Mouse (Mus musculus): ENCODE measurements around the gene Hdac8.

The Hdac8 gene

DNA sequence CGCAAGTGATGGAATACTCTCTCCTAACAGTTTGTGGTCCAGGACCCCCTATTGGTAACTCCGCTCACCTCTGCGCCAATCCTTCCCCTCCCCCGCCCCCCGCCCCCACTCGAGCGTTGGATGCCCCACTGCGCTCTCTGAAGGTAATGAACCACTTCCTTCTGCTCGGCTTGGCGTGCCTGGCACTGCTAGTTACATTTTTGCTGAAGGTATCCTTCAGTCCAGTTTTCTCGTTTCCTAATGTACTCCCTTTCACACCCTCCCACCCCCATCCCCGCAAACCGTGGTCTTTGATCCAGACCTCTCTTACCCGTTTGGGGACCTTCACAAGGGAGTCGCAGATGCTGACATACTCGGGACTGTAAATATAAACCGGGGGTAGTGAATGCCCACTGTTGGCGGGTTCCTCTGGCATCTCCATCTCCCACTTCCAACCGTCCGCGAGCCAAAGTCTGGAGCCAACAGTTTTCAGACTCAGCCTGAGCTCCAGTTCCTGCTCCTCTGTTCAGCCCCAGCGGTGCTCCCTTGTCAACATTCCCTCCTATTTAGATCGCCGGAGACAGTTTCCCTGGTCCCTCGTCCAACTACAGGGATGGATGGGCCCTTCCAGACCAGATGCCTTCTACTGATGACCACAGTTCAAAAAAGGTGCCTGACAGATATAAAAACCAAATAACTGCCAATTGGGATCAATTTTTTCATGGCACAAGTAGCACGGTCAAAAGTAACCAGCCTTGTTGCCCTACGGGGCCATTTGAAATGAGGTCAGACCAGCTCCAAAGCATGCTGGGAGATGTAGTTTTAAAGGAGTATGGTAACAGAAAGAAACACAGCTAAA is at the start of gene Hdac8:
TSS of gene Hdac8 (minus strand) at position 716 of the 838 bp plus-strand sequence.
- DNase-seq (ENCODE audit: low spot score), result no peak

DNA sequence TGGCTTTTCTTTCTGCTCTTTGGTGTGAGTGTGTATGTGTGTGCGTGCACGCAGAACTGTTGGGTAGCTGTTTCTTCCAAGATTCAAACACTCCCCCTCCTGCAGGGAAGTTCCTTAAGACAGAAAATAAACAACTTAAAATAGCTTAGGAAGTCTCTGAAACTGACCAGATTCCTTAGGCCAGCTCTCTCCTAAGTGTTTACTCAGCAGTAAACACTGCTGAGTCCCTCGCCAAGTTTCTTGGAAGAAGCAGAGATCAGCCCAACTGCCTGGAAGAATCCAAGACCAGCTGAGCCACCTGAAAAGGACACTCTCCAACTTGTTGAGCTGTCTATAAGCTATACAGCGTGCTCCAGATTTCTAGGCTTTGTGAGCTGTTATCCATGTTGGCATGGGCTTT is 4.0 kb upstream of the Hdac8 start:
- DNase-seq (ENCODE audit: low spot score), result no peak

DNA sequence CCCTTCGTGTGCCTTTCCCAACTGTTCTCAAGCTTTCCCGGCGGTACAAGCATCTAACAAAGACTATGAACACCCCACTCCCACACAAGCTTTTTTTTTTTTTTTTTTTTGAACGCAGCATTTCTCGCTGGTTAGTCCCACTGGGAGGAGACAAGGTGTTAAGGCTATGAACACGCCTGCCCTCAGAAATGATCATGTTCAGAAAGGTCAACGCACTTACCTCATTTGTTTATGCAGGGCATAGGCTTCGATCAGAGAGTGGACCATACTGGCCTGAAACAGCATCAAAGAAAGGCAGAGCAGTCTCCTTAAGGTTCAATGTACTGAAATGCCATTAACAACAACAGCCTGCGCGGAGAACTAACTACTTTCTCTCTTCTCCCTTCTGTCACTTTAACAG is 980 bp downstream of the Hdac8 start:
- no peak for DNase-seq (ENCODE audit: low spot score)

DNA sequence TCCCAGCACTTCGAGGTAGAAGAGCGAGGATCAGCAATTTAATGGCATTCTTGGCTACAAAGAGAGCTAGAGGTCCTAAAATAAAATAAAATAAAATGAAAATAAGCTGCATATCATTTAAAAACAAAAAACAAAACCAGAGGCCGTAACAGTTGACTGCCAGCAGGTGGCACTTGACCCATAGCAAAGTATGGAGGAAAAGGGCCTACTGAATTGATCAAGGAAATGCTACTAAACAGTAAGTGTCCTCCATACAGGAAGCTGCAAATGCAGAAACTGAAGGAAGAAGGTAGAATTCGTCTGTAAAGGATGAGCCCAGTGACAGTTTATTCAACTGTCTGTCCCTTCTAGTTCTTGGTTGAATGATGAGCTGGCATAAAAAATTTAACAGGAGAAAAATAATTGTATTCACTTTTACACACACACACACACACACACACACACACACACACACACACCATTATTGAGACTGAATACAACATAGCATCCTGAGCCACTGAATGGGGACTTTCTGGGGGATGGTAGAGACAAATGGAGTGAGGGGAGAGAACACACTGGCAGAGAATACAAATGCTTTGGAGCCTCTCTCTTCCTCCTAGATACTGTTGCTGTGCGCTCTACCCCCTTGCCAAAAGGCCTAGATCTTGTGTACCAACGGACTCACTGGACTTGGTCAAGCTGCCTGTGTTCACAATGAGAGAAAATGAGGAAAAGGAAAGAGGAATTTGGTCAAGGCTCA is 11.0 kb downstream of the Hdac8 start:
- no peak for DNase-seq (ENCODE audit: low spot score)

DNA sequence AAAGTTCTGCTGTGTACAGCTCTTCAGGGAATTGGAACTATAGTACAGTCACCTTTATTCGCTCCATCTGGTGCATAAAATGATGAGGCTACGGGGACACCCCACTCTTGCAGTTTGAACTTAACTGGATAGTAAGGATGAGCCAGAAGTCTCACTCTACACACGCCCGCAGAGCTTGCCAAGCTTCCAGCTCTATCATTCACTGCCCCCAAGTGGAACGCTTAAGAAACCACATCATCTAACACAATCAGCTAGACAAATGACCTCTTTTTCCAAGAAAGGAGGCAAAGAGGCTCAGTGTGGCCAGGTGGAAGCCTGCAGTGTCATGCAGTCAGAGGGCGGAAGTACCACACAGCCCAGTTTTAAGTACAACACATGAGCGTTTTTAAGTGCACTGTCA is 19.6 kb downstream of the Hdac8 start:
- no peak for DNase-seq (ENCODE audit: low spot score)

DNA sequence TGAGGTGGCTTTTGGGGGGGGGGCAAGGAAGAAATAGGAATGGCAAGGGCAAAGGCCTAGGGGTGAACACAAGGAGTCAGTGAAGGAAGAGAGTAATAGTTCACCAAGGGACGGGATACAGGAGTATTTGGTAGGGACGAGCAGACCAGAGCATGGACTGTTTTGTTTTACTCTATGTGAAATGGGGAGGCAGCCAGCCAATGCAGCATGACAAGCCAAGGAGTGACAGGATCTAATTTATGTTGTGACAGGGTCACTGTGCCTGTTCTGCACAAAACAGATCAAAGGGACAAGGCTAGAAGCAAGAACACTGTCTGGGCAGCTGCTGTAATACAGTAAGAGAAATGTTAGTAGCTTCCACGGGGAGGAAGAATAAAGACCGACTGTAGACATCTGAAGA is 25.5 kb downstream of the Hdac8 start:
- DNase-seq (ENCODE audit: low spot score), result no peak

DNA sequence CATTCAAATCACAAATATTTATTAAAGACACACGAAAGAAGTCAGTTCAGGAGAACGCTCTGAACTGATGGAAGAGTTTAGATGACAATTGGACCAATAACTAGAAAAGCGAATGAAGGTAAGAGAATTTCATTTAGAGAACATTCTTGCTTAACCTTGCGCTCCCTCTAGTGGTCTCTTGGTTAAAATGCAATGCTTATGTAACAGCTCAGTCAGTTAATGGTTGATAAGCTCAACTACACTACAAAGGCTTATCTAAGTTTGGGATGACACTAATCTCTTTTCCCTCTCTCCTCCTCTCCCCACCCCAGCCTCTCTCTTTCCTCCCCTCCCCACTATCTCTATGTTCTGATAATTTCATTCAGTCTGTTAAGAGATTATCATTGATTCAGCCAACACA is 26.2 kb downstream of the Hdac8 start:
- no peak for DNase-seq (ENCODE audit: low spot score)

DNA sequence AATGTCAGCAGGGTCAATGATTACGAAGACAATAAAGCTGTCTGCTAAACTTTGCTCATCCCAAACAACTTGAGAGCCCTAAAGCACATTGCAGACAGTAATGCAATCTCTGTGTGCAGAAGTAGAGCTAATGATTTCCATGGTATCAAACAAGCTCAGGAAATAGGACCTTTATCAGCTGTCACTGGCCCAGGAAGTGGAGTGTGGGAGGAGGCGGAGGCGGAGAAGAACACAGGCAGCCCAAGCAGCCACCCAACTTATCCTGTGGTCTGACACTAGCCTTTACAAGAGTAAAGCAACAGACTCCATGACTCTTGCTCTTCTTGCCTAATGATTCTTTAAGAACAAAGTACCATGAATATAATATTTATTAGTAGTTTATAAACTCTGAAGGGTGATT is 26.7 kb downstream of the Hdac8 start:
- no peak for DNase-seq (ENCODE audit: low spot score)

DNA sequence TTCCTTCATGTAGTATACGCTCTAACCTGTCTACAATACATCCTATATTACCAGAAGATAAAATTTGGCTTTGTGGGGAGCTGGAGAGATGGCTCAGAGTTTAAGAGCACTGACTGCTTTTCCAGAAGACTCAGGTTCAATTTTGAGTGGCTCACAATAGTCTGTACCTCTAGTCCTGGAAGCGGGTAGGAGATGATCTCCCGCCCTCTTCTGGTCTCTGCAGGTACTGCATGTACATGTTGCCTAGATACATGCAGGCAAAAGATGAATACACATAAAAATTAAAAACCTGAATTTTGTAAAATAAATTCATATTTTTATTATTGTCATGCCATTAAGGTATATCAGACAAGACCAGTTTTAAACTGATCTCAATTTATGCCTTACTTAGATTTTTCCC is 28.4 kb downstream of the Hdac8 start:
- no peak for DNase-seq (ENCODE audit: low spot score)

DNA sequence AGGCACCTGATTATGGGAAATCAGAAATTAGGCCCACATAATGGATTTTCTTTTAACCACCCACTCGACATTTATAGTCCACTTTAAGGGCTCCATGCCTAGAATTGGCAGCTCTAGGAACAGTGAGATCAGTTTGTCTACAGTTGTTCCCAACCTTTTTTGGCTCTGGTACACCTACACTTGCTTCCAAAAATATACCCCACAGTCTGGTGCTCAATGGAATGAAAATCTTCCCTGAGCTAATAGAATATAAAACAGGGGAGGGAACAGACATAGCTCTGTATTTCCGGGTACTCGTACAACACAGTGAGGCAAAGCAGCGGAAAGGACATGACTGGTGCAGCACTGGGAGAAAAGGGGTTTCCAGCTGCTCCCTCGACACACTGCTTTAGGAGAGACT is 29.6 kb downstream of the Hdac8 start:
- DNase-seq (ENCODE audit: low spot score), result no peak

DNA sequence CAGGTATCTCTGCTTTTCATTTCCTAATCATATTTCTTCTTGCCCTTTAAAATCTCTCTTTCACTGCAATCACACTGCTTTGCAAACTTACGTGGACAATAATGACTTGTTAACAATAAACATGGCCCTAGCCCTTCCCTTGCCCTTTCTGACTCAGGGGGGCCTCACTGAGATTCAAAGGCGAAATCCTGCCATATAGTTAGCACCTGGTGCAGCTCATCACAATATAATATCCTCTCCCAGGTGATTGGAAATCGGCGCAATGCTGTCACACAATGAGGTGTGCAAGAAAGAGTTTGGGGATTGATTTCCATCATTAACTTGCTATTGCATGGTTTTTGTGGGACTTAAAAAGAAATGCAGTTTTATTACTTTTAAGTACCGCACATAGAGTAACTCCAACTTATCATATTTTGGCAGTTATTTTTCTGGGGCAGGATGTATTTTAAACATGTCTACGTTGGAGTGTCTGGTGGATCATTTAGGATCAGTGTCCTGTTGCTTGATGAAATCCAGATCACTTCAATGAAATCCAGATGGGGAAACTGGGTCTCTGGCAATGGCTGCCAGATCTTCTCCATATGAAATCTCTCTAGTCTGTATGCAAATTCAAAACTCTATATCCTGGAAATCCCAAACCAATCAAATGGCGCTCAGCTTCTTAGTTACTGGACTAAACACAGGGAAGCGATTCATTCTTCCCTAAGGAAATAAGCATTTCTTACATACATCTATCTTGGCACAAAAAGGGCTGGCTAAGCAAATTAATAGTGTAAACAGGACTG is 86.6 kb downstream of the Hdac8 start:
- DNase-seq (ENCODE audit: low spot score), result no peak

DNA sequence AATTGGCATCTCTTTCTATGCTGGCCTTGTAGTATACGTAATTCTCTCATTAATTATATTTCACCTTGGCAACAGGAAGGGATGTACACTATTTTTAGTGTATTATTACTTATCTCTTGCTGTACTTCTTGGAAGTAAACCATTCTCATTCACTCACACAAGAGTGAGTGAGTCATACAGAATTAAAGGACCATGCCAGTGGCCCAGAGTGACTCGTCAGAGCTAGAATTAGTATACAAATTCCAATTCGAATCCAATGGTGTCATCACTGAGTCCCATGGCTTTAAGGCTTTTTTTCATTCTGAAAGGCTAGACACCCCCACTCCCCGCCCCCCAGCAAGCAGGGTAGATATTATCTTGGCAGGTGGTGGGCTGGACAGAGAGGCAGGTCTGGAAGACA is 88.2 kb downstream of the Hdac8 start:
- DNase-seq (ENCODE audit: low spot score), result no peak

DNA sequence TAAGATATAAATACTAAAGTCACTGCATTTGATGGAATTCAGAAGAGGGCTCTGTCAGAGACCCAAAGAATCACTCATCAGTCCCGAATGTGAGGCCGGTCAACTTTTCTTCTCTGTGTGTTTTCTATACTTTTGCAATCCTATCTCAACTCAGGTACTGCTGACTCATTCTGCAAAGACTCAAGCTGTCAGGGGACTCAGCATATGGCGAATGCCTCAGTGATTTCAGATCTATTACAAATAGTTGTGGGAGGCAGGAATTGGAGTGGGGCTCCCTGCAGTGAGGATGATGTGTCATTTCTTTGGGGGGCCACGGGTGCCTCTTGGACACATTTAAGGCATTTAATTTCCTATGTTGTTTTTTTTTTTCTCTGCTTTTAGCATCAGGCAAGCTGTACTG is 88.8 kb downstream of the Hdac8 start:
- DNase-seq (ENCODE audit: low spot score), result no peak

DNA sequence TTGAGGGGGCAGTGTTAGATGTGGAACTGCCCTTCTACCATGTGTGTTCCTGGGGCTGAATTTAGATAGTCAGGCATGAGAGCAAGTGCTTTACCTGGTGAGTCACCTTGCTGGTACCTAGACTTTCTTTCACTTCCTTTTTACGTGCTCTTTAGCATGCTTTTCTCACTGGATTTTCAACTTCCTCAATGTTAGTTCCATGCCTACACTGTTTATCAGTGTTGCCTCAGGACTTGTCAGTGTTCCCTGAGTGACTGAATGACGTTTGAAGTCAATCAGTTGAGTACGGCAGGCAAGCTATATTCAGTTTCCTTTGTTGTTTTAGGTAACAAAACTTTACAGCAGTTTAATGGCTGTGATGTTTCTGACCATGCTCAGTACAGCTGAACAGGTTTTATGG is 120.4 kb downstream of the Hdac8 start:
- DNase-seq (ENCODE audit: low spot score), result no peak

DNA sequence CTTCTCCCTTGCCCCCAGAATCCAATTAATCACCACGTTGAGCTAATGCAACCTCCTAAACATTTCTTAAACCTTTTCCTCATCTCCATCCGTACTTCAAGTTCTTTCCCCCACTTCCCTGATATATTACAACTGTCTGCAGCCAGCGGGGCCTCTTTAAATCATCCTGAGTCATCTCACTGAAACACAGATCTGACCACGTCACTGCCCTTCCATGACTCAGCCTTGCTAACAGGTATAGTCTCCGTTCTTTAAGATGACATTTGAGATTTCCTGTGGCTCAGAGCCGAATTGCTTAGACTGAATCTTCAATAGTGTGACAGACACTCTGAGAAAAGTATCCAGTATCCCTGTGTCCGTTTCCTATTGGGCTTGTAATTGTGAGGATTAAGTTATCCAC is 122.0 kb downstream of the Hdac8 start:
- no peak for DNase-seq (ENCODE audit: low spot score)

DNA sequence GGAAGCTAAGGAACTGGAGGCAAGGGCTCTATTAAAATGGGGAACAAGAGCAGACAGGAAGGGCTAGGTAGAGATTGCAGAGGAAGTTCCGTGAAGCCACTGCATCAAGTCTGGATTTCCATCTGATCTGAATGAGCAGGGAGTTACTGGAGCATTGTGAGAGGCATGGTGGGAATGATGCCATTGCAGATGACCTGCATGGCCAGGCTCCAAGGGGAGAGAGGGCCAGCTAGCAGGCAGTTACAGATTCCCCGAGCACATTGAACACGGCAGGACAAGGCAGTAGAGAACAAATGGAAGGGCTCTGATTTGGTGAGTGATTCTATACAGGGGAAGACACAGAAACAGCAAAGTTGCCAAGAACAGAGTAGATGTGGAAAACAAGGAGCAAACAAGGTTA is 138.6 kb downstream of the Hdac8 start:
- no peak for DNase-seq (ENCODE audit: low spot score)

DNA sequence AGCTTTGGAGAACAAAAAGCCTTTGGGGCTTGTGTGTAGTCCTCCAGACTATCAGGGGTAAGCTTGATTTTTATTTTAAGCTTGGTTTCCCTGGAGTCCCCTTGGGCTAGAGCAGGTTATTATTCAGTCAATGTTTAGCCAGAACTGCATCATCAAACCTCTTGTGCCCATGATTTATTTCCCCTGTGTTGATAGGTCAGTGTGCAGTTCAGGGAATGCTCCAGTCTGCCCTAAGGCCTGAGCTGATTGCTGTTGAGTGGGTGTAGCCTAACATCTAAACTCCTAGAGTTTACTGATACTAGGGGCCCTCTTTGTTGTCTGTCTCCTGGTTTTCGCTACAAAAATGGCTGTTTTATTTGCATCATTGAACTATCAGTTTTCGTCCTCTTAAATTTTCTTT is 142.9 kb downstream of the Hdac8 start:
- DNase-seq (ENCODE audit: low spot score), result no peak

DNA sequence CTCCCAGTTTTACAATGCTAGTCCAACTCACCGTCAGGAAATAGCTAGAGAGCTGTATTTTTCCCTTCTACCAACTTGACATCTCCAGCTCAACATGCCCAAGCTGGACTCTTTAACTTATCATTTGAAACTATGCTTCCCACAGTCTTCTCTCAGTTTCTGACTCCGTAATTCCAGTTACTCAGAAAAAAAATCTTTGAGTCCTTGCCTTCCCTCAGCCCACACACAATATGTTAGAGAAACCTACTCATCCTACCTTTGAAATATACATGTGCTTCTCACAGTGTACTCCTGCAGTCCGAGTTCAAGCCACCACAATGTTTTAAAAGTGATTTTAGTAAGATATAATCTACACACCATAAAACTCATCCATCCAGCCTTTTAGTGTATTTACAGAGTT is 151.7 kb downstream of the Hdac8 start:
- no peak for DNase-seq (ENCODE audit: low spot score)

DNA sequence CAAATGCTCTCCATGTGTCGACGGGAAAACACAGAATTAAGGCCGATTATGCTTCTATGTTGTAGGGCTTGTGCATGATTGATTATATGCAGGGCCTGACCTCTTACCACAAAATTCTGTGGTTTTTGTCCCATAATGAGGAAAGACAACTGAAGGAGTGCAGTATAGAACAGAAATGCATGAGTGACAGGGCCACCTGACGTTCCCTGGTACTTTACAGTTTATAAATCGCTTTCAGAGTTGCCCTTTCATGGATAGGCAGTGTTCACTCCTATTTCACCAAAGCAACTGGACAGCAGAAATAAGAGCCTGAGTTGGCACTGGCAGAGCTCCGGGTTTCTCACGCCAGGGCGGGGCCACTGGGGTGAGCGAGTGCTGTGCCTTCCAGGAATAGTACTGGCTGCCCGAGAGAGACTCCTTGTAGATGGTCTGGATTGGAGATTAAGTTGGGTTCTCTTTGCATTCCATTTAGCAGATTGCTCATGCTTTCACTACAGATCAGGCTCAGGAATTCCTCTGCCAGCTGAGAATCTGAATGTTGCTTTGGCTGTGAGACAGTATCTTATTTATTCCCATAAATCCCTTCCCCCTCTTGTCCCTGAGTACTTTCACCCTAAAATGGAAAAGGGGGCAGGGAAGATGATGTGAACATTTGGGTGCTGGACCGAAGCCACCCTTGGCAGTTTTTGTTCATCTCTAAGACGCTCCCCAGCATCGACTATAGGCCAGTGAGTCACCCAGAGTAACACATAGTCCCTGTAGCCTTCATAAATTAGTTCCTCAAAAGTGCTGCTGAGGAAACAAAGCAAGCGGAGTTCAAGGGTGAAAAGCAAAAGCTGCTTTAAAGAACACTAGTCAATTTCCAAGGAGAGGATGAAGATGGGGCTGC is 155.1 kb downstream of the Hdac8 start:
- DNase-seq (ENCODE audit: low spot score), result no peak

DNA sequence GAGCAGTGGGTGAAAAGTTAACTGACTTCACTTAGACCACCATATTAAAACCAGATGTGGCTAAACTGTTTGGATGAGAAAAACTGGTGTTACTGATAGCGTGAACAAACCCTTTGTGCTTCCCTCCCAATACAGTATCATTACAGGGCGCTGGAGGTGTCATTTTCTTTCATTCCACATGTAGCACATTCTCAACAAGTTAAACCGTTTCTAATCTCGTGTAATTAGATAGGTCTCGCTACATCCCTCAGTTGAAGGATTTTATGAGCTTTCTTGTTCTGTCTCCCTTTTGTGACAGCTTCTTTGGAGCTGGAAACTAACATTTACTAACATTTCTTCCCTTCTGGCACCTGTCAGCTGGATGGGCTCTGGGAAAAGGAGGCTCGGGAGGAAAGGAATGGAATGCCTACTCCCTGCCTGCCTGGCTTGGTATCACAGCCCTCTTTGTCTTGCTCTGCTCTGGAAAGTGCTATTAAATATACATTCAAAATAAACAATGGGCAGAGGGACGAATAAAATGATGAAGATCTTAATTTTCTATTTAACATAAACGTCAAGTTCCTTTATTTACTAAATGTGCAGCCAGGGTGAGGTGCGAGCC is 156.2 kb downstream of the Hdac8 start:
- DNase-seq (ENCODE audit: low spot score), result no peak

DNA sequence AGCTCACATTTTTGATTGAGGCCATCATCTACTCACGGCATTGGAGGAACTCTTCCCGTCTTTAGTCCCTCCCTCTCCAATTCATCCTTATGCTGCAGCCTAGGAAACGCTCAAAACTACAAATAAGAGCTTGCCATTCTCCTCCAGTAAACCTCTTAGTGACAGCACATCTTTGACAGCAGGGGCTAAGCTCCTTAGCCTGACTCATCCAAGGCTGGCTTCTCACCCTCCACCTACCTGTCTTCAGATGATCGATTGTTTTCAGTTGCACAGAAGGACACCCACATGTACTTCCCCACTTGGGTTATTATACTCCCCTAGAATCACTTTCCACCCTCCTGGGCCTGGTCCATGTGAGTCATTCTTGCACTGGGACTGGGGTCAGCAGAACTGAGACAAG is 163.5 kb downstream of the Hdac8 start:
- DNase-seq (ENCODE audit: low spot score), result no peak
